Mouse (Mus musculus): ENCODE results near the gene Slco3a1. TPM values are rescaled to one million over a fixed set of nuclear protein-coding genes. Genes with fewer than 3 reads are reported as not detected.
"Not testable (repeated sequence)": the region's sequence is repeated elsewhere in the genome, so short reads cannot be mapped to it uniquely, and the experiment has no call there.

Slco3a1 gene
- polyA plus RNA-seq, 1 experiment from 2014 or later = 6.7 TPM

DNA sequence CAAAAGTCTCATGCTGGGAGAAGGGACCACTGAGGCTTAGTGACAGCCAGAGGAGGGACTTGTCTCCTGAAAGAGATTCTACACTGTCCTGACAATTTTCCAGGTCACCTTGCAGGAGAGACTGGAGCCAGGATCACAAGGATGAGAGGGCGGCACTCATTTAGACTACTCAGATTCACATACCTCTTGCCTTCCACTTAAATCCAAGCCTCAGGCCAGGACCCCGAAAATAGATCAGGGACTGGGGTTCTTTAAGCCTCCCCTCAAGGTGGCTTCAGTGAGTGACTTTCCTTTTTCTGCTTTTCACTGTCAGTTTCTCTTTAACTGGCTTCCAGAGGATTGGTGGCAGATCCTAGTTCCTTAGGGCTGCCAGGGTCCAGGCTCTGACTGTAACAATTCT lies 133.0 kb downstream of the Slco3a1 start:
- no peak overlapping the region for H3K4me3 ChIP-seq (ENCODE audit: low read length)
- H3K9me3 ChIP-seq (ENCODE audit: control insufficient read depth, low read length) = no peaks in the 10 kb centered on the region
- no peak overlapping the region for H3K27ac ChIP-seq (ENCODE audit: low read length)
- no peak overlapping the region for H3K4me2 ChIP-seq (ENCODE audit: low read depth, low read length)
- H3K36me3 ChIP-seq (ENCODE audit: control insufficient read depth, insufficient read depth, low read length) = no peaks in the 10 kb centered on the region
- 87% methylated on average over 2 of the region's 2 CpGs for WGBS
- H3K9ac ChIP-seq (ENCODE audit: low read depth, low read length) = no peak overlapping the region
- ATAC-seq = no peak
- peaks cover 7% of the 10 kb centered on the region for H3K4me1 ChIP-seq (ENCODE audit: control insufficient read depth, insufficient read depth, low read length)
- no peaks in the 10 kb centered on the region for H3K27me3 ChIP-seq (replicated peaks; ENCODE audit: control insufficient read depth, insufficient read depth, low read length)

DNA sequence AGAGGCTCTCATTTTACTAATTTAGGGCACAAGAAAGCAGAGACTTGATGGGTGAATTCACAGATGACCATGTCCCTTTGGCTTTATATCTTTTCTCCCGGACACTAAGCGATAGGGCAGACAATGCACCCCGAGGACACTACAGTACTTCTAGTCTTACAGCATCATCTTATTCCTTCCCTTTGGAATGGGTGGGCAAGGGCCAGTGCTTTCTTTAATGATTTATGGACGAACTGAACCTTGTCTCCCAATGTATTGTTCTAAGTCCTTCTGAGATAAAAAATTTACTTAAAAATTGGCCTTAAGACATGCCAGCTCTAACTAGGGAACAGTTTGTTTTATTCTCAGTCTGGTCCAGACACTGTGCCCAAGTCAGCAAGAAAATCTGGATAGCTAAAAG lies 134.9 kb downstream of the Slco3a1 start:
- H3K27me3 ChIP-seq (replicated peaks; ENCODE audit: control insufficient read depth, insufficient read depth, low read length) = 0 out of 2 replicates have a peak, but pooled peaks cover 2% of the 10 kb centered on the region
- no peak overlapping the region for H3K4me3 ChIP-seq (ENCODE audit: low read length)
- H3K9ac ChIP-seq (ENCODE audit: low read depth, low read length) = no peak overlapping the region
- no peaks in the 10 kb centered on the region for H3K9me3 ChIP-seq (ENCODE audit: control insufficient read depth, low read length)
- no peak overlapping the region for H3K4me2 ChIP-seq (ENCODE audit: low read depth, low read length)
- WGBS = 91% methylated on average over 4 of the region's 4 CpGs
- peaks cover 7% of the 10 kb centered on the region for H3K4me1 ChIP-seq (ENCODE audit: control insufficient read depth, insufficient read depth, low read length)
- no peak overlapping the region for H3K27ac ChIP-seq (ENCODE audit: low read length)
- no peak for ATAC-seq
- H3K36me3 ChIP-seq (ENCODE audit: control insufficient read depth, insufficient read depth, low read length) = no peaks in the 10 kb centered on the region

DNA sequence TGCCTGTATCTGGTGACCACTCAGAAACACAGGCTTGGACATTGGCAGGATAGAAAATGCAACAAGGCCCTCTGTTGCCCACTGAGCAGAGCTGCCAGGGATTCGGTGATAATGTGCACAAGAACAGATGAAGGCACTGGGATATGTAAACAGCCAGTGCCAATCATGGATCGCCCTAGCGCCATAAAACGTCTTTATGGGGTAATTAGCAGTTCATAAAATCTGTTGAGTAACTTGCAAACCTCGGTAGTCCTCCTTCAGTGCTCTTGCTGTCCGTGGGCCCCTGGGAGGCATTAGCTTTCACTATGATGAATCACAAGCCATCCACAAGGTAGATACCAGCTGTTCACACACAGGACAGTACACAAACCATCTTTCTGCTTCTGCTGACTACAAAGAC lies 137.6 kb downstream of the Slco3a1 start:
- peak; percentile 89 for ATAC-seq
- H3K9me3 ChIP-seq (ENCODE audit: control insufficient read depth, low read length) = no peaks in the 10 kb centered on the region
- 20% methylated on average over 6 of the region's 6 CpGs for WGBS
- H3K4me3 ChIP-seq (ENCODE audit: low read length) = no peak overlapping the region
- no peaks in the 10 kb centered on the region for H3K36me3 ChIP-seq (ENCODE audit: control insufficient read depth, insufficient read depth, low read length)
- no peaks in the 10 kb centered on the region for H3K4me1 ChIP-seq (ENCODE audit: control insufficient read depth, insufficient read depth, low read length)
- H3K4me2 ChIP-seq (ENCODE audit: low read depth, low read length) = no peak overlapping the region
- no peak overlapping the region for H3K9ac ChIP-seq (ENCODE audit: low read depth, low read length)
- 0 out of 2 replicates have a peak, but pooled peaks cover 2% of the 10 kb centered on the region for H3K27me3 ChIP-seq (replicated peaks; ENCODE audit: control insufficient read depth, insufficient read depth, low read length)
- H3K27ac ChIP-seq (ENCODE audit: low read length) = no peak overlapping the region

DNA sequence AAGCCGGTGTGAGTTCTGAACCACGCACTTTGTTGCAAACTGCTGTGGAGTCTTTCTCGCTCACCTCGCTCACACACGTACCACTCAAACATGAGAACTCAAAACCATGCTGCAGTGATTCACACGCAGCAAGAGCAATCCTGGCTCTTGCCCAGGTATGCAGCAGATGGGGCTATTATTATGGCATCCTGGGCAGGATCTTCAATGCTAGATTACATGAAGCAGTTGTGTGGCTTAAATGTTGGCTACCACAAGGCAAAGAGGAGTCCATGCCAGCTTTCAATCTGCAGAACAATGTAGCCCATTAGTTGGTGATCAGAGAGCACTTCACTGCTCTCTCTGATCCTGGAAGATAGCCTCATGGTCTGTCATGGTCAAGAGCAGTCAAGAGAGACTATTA lies 139.3 kb downstream of the Slco3a1 start:
- H3K9me3 ChIP-seq (ENCODE audit: control insufficient read depth, low read length) = no peaks in the 10 kb centered on the region
- H3K9ac ChIP-seq (ENCODE audit: low read depth, low read length) = no peak overlapping the region
- no peak overlapping the region for H3K4me3 ChIP-seq (ENCODE audit: low read length)
- ATAC-seq = no peak
- no peaks in the 10 kb centered on the region for H3K4me1 ChIP-seq (ENCODE audit: control insufficient read depth, insufficient read depth, low read length)
- 95% methylated on average over 6 of the region's 6 CpGs for WGBS
- H3K4me2 ChIP-seq (ENCODE audit: low read depth, low read length) = no peak overlapping the region
- H3K27ac ChIP-seq (ENCODE audit: low read length) = no peak overlapping the region
- H3K36me3 ChIP-seq (ENCODE audit: control insufficient read depth, insufficient read depth, low read length) = no peaks in the 10 kb centered on the region
- H3K27me3 ChIP-seq (replicated peaks; ENCODE audit: control insufficient read depth, insufficient read depth, low read length) = 0 out of 2 replicates have a peak, but pooled peaks cover 2% of the 10 kb centered on the region

DNA sequence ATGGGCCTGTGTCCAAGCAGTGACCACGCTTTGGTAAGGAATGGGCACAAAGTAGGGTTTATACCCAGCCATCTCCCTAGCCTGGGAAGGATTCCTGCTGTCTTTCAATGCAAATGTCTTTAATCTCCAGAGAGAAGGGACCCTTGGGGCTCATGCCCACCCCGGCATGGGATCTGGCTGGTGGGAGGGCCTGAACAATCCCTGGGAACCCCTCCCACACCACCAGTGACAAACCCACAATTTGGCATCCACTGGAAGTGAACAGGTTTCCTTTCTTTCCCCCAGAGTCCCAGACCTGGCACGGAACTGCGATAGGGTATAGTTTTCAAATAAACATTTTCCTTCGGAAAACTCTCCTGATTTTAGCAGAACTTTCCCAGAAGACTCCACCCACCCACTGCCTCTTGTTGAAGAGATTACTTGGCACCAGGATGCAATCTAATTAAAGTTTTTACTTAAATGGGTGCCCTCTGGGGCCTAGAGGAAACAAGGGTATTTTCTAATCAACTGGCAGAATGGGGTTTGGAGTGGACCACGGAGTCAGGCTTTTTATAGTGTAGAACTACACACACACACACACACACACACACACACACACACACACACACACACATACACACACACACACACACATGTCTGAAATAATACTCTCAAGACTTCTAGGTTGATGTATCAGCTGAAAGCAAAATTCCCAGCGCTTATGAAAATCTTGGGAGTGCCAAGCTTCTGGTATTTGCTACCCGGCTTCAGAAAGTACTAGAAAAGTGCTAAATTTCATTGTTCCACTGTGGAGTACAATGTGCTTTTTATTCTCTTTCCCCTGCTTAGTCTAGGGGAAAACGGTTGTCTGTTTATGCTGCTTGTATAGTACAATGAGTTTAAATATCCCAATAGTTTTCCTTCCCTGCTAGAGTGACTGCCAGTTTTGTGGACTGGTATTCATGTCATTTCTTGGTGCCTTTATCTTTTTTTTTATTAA lies 140.6 kb downstream of the Slco3a1 start:
- Histone ChIP-seq H3K36me3 (ENCODE audit: control insufficient read depth, insufficient read depth, low read length) (no peaks in the 10 kb centered on the region), H3K27me3 (replicated peaks; ENCODE audit: control insufficient read depth, insufficient read depth, low read length) (0 out of 2 replicates have a peak, but pooled peaks cover 2% of the 10 kb centered on the region), H3K27ac (ENCODE audit: low read length) (no peak overlapping the region), H3K9ac (ENCODE audit: low read depth, low read length) (no peak overlapping the region), H3K4me1 (ENCODE audit: control insufficient read depth, insufficient read depth, low read length) (no peaks in the 10 kb centered on the region), H3K4me3 (ENCODE audit: low read length) (no peak overlapping the region), H3K4me2 (ENCODE audit: low read depth, low read length) (no peak overlapping the region), H3K9me3 (ENCODE audit: control insufficient read depth, low read length) (no peaks in the 10 kb centered on the region)
- 75% methylated on average over 9 of the region's 9 CpGs for whole genome bisulfite sequencing
- no peak for ATAC-seq

DNA sequence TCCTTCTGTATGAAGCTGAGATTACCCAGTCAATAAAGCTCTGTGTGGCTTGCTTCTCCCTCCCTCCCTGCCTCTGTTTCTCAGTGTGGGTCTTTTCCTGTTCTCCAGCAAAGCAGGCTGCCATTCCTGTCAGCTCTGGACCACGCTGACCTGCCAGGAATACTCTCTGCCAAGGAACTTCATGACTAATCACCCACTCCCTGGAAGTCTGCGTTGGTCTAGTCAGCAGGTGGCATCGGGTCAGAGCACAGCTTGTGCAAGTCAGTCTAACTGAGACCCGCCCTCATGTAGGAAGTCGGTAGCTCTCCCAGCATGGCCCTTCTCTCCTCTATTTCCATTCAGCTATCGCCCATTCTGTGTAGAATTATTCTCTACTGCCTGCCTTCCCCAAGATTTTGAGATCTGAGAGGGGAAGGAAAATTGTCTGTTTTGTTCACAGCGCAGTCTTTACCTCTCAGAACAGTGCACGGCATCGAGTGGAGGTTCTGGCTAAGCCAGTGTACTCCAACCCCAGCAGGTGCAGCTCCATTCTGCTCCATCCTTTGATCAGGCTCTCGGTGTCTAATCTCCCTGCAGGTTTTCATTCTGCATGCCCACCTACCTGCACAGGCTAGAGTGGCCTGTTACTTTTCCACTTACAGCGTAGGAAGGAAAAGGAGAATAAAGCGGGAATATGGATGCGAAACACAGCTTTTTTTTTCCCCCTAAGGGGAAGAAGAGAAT lies 145.8 kb downstream of the Slco3a1 start:
- Histone ChIP-seq H3K27me3 (replicated peaks; ENCODE audit: control insufficient read depth, insufficient read depth, low read length) (no peaks in the 10 kb centered on the region), H3K27ac (ENCODE audit: low read length) (no peak overlapping the region), H3K4me2 (ENCODE audit: low read depth, low read length) (no peak overlapping the region), H3K9me3 (ENCODE audit: control insufficient read depth, low read length) (no peaks in the 10 kb centered on the region), H3K9ac (ENCODE audit: low read depth, low read length) (no peak overlapping the region), H3K36me3 (ENCODE audit: control insufficient read depth, insufficient read depth, low read length) (no peaks in the 10 kb centered on the region), H3K4me3 (ENCODE audit: low read length) (no peak overlapping the region), H3K4me1 (ENCODE audit: control insufficient read depth, insufficient read depth, low read length) (no peaks in the 10 kb centered on the region)
- WGBS = 66% methylated on average over 13 of the region's 13 CpGs
- no peak for ATAC-seq

DNA sequence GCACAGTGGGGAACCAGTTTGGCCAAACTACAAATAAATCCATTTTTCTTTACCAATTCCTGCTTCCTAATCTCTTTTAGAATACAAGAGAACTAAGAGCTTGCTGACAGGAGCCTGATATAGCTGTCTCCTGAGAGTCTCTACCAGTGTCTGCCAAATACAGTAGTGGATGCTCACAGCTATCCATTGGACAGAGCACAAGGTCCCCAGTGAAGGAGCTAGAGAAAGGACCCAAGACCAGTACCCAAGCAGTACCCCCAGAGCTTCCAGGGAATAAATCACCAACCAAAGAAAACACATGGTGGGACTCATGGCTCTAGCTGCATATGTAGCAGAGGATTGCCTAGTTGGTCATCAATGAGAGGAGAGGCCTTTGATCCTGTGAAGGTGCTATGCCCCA lies 146.7 kb downstream of the Slco3a1 start:
- H3K4me1 ChIP-seq (ENCODE audit: control insufficient read depth, insufficient read depth, low read length); H3K9ac ChIP-seq (ENCODE audit: low read depth, low read length); H3K4me3 ChIP-seq (ENCODE audit: low read length); H3K9me3 ChIP-seq (ENCODE audit: control insufficient read depth, low read length); H3K4me2 ChIP-seq (ENCODE audit: low read depth, low read length); H3K27me3 ChIP-seq (replicated peaks; ENCODE audit: control insufficient read depth, insufficient read depth, low read length); H3K27ac ChIP-seq (ENCODE audit: low read length); H3K36me3 ChIP-seq (ENCODE audit: control insufficient read depth, insufficient read depth, low read length); ATAC-seq: not testable (repeated sequence)

DNA sequence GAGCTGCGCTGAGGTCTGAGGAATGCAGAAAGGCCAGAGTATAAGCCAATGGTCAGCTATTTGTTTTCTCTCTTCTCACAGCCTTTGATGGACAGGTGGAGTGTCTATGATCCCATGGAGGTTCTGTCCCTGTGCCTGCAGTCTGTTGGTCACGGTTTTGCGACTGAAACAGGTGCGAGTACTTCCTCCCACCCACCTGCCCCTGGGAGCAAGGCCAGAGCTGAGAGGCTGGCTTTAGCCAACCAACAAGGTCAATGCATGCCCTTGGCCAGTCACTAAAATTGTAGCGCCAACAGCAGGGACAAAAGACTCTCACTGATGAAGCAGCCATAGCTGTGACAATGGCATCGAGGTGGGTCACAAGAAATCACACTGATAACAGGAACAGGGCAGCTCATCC lies 154.9 kb downstream of the Slco3a1 start:
- no peaks in the 10 kb centered on the region for H3K27me3 ChIP-seq (replicated peaks; ENCODE audit: control insufficient read depth, insufficient read depth, low read length)
- WGBS = 90% methylated on average over 6 of the region's 6 CpGs
- no peak overlapping the region for H3K4me3 ChIP-seq (ENCODE audit: low read length)
- no peak for ATAC-seq
- no peaks in the 10 kb centered on the region for H3K4me1 ChIP-seq (ENCODE audit: control insufficient read depth, insufficient read depth, low read length)
- H3K27ac ChIP-seq (ENCODE audit: low read length) = no peak overlapping the region
- H3K9me3 ChIP-seq (ENCODE audit: control insufficient read depth, low read length) = no peaks in the 10 kb centered on the region
- H3K9ac ChIP-seq (ENCODE audit: low read depth, low read length) = no peak overlapping the region
- H3K36me3 ChIP-seq (ENCODE audit: control insufficient read depth, insufficient read depth, low read length) = no peaks in the 10 kb centered on the region
- no peak overlapping the region for H3K4me2 ChIP-seq (ENCODE audit: low read depth, low read length)

DNA sequence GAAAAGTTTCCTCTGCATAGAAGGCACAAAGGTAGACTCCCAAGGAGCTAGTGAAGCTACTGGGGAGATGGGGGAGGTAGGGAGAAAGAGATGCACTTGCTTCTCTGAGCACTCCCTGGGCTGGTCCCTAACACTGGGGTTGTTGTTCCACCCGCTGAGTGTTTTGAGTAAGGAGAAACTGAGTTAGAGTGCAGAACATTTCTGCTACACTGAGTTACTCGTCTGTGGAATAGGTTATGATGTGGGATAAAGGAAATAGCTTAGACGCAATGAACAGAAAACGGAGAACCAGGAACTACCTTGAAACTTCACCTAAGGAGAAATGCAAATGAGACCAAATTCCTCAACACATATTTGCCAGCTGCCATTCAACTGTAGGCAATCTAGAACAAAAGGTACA lies 155.4 kb downstream of the Slco3a1 start:
- H3K4me3 ChIP-seq (ENCODE audit: low read length) = no peak overlapping the region
- H3K4me1 ChIP-seq (ENCODE audit: control insufficient read depth, insufficient read depth, low read length) = no peaks in the 10 kb centered on the region
- no peaks in the 10 kb centered on the region for H3K36me3 ChIP-seq (ENCODE audit: control insufficient read depth, insufficient read depth, low read length)
- 87% methylated on average over 4 of the region's 4 CpGs for WGBS
- no peak for ATAC-seq
- H3K9ac ChIP-seq (ENCODE audit: low read depth, low read length) = no peak overlapping the region
- H3K4me2 ChIP-seq (ENCODE audit: low read depth, low read length) = no peak overlapping the region
- no peaks in the 10 kb centered on the region for H3K9me3 ChIP-seq (ENCODE audit: control insufficient read depth, low read length)
- H3K27ac ChIP-seq (ENCODE audit: low read length) = no peak overlapping the region
- H3K27me3 ChIP-seq (replicated peaks; ENCODE audit: control insufficient read depth, insufficient read depth, low read length) = no peaks in the 10 kb centered on the region
